Mouse (Mus musculus): ENCODE results near the gene Misp. TPM values are rescaled to one million over a fixed set of nuclear protein-coding genes. Genes with fewer than 3 reads are reported as not detected.

The Misp gene
- polyA plus RNA-seq, 1 experiment from 2014 or later = 0.73 TPM

- Histone ChIP-seq H3K9ac (ENCODE audit: low read depth, low read length) (peak overlapping the region; percentile 32), H3K36me3 (ENCODE audit: control insufficient read depth, insufficient read depth, low read length) (no peaks in the 10 kb centered on the region), H3K4me1 (ENCODE audit: control insufficient read depth, insufficient read depth, low read length) (peaks cover 43% of the 10 kb centered on the region), H3K27ac (ENCODE audit: low read length) (peak overlapping the region; percentile 84), H3K4me2 (ENCODE audit: low read length) (peak overlapping the region; percentile 21; the same call in 1 of the 2 replicates), H3K4me3 (ENCODE audit: low read depth, low read length) (no peak overlapping the region), H3K27me3 (ENCODE audit: control insufficient read depth, insufficient read depth, low read depth, low read length) (no peaks in the 10 kb centered on the region), H3K9me3 (replicated peaks; ENCODE audit: control insufficient read depth, low read length, poor library complexity, severe bottlenecking) (no peaks in the 10 kb centered on the region)
- 31% methylated on average over 11 of the region's 11 CpGs for whole genome bisulfite sequencing
- no peak for ATAC-seq
Observed at GRCm38 (mm10) chr10:79802331-79802971, 18.3 kb upstream of the Misp start.

- peak overlapping the region; percentile 54 for H3K4me2 ChIP-seq (ENCODE audit: low read length)
- WGBS = 2% methylated on average over 29 of the region's 29 CpGs
- peaks cover 40% of the 10 kb centered on the region for H3K4me1 ChIP-seq (ENCODE audit: control insufficient read depth, insufficient read depth, low read length)
- peak overlapping the region; percentile 32; the same call in 1 of the 2 replicates for H3K9ac ChIP-seq (ENCODE audit: low read depth, low read length)
- no peaks in the 10 kb centered on the region for H3K27me3 ChIP-seq (ENCODE audit: control insufficient read depth, insufficient read depth, low read depth, low read length)
- no peaks in the 10 kb centered on the region for H3K9me3 ChIP-seq (replicated peaks; ENCODE audit: control insufficient read depth, low read length, poor library complexity, severe bottlenecking)
- peak overlapping the region; percentile 13 for H3K4me3 ChIP-seq (ENCODE audit: low read depth, low read length)
- peaks cover 6% of the 10 kb centered on the region for H3K36me3 ChIP-seq (ENCODE audit: control insufficient read depth, insufficient read depth, low read length)
- H3K27ac ChIP-seq (ENCODE audit: low read length) = peak overlapping the region; percentile 84
- ATAC-seq = peak; percentile 89
Observed at GRCm38 (mm10) chr10:79803716-79804323, 17.0 kb upstream of the Misp start.

- Histone ChIP-seq H3K4me2 (ENCODE audit: low read length) (no peak overlapping the region), H3K27me3 (ENCODE audit: control insufficient read depth, insufficient read depth, low read depth, low read length) (no peaks in the 10 kb centered on the region), H3K9ac (ENCODE audit: low read depth, low read length) (no peak overlapping the region), H3K4me1 (ENCODE audit: control insufficient read depth, insufficient read depth, low read length) (peaks cover 40% of the 10 kb centered on the region), H3K27ac (ENCODE audit: low read length) (peak overlapping the region; percentile 28; the same call in 1 of the 2 replicates), H3K36me3 (ENCODE audit: control insufficient read depth, insufficient read depth, low read length) (peaks cover 12% of the 10 kb centered on the region), H3K4me3 (ENCODE audit: low read depth, low read length) (no peak overlapping the region), H3K9me3 (replicated peaks; ENCODE audit: control insufficient read depth, low read length, poor library complexity, severe bottlenecking) (no peaks in the 10 kb centered on the region)
- WGBS = 78% methylated on average over 11 of the region's 11 CpGs
- ATAC-seq = no peak
Observed at GRCm38 (mm10) chr10:79805636-79806035, 15.2 kb upstream of the Misp start.

GRCm38 (mm10) chr10:79806331-79806730 lies 14.5 kb upstream of the Misp start:
- Histone ChIP-seq H3K4me3 (ENCODE audit: low read depth, low read length) (no peak overlapping the region), H3K27ac (ENCODE audit: low read length) (no peak overlapping the region), H3K36me3 (ENCODE audit: control insufficient read depth, insufficient read depth, low read length) (peaks cover 16% of the 10 kb centered on the region), H3K4me2 (ENCODE audit: low read length) (no peak overlapping the region), H3K9ac (ENCODE audit: low read depth, low read length) (no peak overlapping the region), H3K9me3 (replicated peaks; ENCODE audit: control insufficient read depth, low read length, poor library complexity, severe bottlenecking) (no peaks in the 10 kb centered on the region), H3K4me1 (ENCODE audit: control insufficient read depth, insufficient read depth, low read length) (peaks cover 40% of the 10 kb centered on the region), H3K27me3 (ENCODE audit: control insufficient read depth, insufficient read depth, low read depth, low read length) (no peaks in the 10 kb centered on the region)
- no peak for ATAC-seq
- WGBS = 92% methylated on average over 9 of the region's 9 CpGs

- Histone ChIP-seq H3K4me2 (ENCODE audit: low read length) (no peak overlapping the region), H3K27me3 (ENCODE audit: control insufficient read depth, insufficient read depth, low read depth, low read length) (no peaks in the 10 kb centered on the region), H3K9ac (ENCODE audit: low read depth, low read length) (no peak overlapping the region), H3K9me3 (replicated peaks; ENCODE audit: control insufficient read depth, low read length, poor library complexity, severe bottlenecking) (no peaks in the 10 kb centered on the region), H3K36me3 (ENCODE audit: control insufficient read depth, insufficient read depth, low read length) (peaks cover 20% of the 10 kb centered on the region), H3K27ac (ENCODE audit: low read length) (no peak overlapping the region), H3K4me3 (ENCODE audit: low read depth, low read length) (no peak overlapping the region), H3K4me1 (ENCODE audit: control insufficient read depth, insufficient read depth, low read length) (peaks cover 33% of the 10 kb centered on the region)
- 81% methylated on average over 10 of the region's 10 CpGs for whole genome bisulfite sequencing
- ATAC-seq = no peak
Observed at GRCm38 (mm10) chr10:79806972-79807371, 13.8 kb upstream of the Misp start.

GRCm38 (mm10) chr10:79807826-79808225 lies 13.0 kb upstream of the Misp start:
- no peak overlapping the region for H3K4me2 ChIP-seq (ENCODE audit: low read length)
- H3K4me1 ChIP-seq (ENCODE audit: control insufficient read depth, insufficient read depth, low read length) = peaks cover 25% of the 10 kb centered on the region
- peak overlapping the region; percentile 5; the same call in 1 of the 2 replicates for H3K27ac ChIP-seq (ENCODE audit: low read length)
- 47% methylated on average over 11 of the region's 11 CpGs for WGBS
- H3K36me3 ChIP-seq (ENCODE audit: control insufficient read depth, insufficient read depth, low read length) = peaks cover 24% of the 10 kb centered on the region
- no peaks in the 10 kb centered on the region for H3K27me3 ChIP-seq (ENCODE audit: control insufficient read depth, insufficient read depth, low read depth, low read length)
- H3K9ac ChIP-seq (ENCODE audit: low read depth, low read length) = no peak overlapping the region
- no peak for ATAC-seq
- H3K9me3 ChIP-seq (replicated peaks; ENCODE audit: control insufficient read depth, low read length, poor library complexity, severe bottlenecking) = no peaks in the 10 kb centered on the region
- H3K4me3 ChIP-seq (ENCODE audit: low read depth, low read length) = no peak overlapping the region

- Histone ChIP-seq H3K4me2 (ENCODE audit: low read length) (no peak overlapping the region), H3K9me3 (replicated peaks; ENCODE audit: control insufficient read depth, low read length, poor library complexity, severe bottlenecking) (no peaks in the 10 kb centered on the region), H3K27ac (ENCODE audit: low read length) (no peak overlapping the region), H3K4me1 (ENCODE audit: control insufficient read depth, insufficient read depth, low read length) (peaks cover 16% of the 10 kb centered on the region), H3K9ac (ENCODE audit: low read depth, low read length) (no peak overlapping the region), H3K4me3 (ENCODE audit: low read depth, low read length) (no peak overlapping the region), H3K27me3 (ENCODE audit: control insufficient read depth, insufficient read depth, low read depth, low read length) (no peaks in the 10 kb centered on the region), H3K36me3 (ENCODE audit: control insufficient read depth, insufficient read depth, low read length) (peaks cover 26% of the 10 kb centered on the region)
- ATAC-seq = no peak
- 87% methylated on average over 11 of the region's 11 CpGs for WGBS
Observed at GRCm38 (mm10) chr10:79808728-79809127, 12.1 kb upstream of the Misp start.

GRCm38 (mm10) chr10:79811736-79812637 lies 8.8 kb upstream of the Misp start:
- Histone ChIP-seq H3K9me3 (replicated peaks; ENCODE audit: control insufficient read depth, low read length, poor library complexity, severe bottlenecking) (no peaks in the 10 kb centered on the region), H3K4me2 (ENCODE audit: low read length) (no peak overlapping the region), H3K4me1 (ENCODE audit: control insufficient read depth, insufficient read depth, low read length) (peaks cover 5% of the 10 kb centered on the region; the same call in 1 of the 2 replicates), H3K9ac (ENCODE audit: low read depth, low read length) (no peak overlapping the region), H3K27me3 (ENCODE audit: control insufficient read depth, insufficient read depth, low read depth, low read length) (no peaks in the 10 kb centered on the region), H3K36me3 (ENCODE audit: control insufficient read depth, insufficient read depth, low read length) (peaks cover 51% of the 10 kb centered on the region), H3K27ac (ENCODE audit: low read length) (no peak overlapping the region), H3K4me3 (ENCODE audit: low read depth, low read length) (no peak overlapping the region)
- WGBS = 29% methylated on average over 15 of the region's 15 CpGs
- peak; percentile 36; the same call in 1 of the 2 replicates for ATAC-seq
